Mouse (Mus musculus) bone marrow, adult 2 months (tissue): ENCODE measurements around the gene Gm614.

ENCODE experiments used
- CTCF ChIP-seq: fragments of 200-500 bp; IDR thresholded peaks from 2 replicates; pipeline ENCODE4 v1.5.1; 2011; ENCODE audit warnings: low read length, control low read depth; ENCODE audit not compliant: control insufficient read depth, insufficient read depth
- POLR2A ChIP-seq: fragments of 200-500 bp; IDR thresholded peaks from 2 replicates; pipeline ENCODE4 v1.6.1; 2011; ENCODE audit warnings: low read depth, mild to moderate bottlenecking, control low read depth, low read length, borderline replicate concordance; ENCODE audit not compliant: control insufficient read depth

GRCm38 (mm10) chrX:101273875-101274738 lies 10.3 kb upstream of the Gm614 start, which contains the start of gene Med12:
- peak; percentile 59; the same call in 1 of the 2 replicates for TF ChIP-seq POLR2A
- TF ChIP-seq CTCF, result no peak
